Mouse (Mus musculus): ENCODE data around the gene Sox2. TPM values are rescaled to one million over a fixed set of nuclear protein-coding genes. Genes with fewer than 3 reads are reported as not detected.

The Sox2 gene
- total RNA-seq, 2 experiments from 2014 or later: not detected

DNA sequence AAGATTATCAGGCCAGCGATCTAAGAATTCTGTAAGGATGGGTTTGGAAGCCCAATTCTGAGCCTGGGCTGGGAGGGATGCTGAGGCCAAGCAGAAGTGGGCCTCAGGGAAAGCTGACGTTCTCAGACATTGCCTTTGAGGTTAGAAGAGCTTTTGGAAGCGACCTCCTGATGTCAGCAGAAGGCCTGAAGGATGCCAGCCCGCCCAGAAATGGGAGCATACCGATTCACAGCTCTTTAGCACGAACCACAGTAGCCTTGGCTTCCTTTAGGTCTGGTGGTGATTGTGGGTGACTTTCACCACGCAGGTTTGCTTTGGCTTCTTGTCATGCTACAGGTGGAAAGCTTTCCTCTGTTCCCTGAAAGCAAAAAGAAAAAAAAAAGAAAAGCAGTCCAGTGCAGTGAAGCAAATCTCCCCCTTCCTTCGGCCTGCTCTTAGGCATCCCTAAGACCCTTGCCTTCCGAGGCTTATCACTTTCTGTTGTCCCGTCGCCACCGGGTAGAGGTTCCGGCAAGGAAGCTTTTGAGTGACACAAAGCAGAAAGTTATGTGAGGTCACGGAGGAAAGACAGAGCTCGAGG is 6.6 kb upstream of the Sox2 start:
- DNase-seq: no peak

- DNase-seq: no peak
These were observed 4.0 kb upstream of the Sox2 start for GRCm38 (mm10) chr3:34646169-34646568.

GRCm38 (mm10) chr3:34647688-34648087 is 2.5 kb upstream of the Sox2 start:
- DNase-seq: peak; percentile 89

GRCm38 (mm10) chr3:34648105-34648832 is 1.9 kb upstream of the Sox2 start:
- no peak for DNase-seq

DNA sequence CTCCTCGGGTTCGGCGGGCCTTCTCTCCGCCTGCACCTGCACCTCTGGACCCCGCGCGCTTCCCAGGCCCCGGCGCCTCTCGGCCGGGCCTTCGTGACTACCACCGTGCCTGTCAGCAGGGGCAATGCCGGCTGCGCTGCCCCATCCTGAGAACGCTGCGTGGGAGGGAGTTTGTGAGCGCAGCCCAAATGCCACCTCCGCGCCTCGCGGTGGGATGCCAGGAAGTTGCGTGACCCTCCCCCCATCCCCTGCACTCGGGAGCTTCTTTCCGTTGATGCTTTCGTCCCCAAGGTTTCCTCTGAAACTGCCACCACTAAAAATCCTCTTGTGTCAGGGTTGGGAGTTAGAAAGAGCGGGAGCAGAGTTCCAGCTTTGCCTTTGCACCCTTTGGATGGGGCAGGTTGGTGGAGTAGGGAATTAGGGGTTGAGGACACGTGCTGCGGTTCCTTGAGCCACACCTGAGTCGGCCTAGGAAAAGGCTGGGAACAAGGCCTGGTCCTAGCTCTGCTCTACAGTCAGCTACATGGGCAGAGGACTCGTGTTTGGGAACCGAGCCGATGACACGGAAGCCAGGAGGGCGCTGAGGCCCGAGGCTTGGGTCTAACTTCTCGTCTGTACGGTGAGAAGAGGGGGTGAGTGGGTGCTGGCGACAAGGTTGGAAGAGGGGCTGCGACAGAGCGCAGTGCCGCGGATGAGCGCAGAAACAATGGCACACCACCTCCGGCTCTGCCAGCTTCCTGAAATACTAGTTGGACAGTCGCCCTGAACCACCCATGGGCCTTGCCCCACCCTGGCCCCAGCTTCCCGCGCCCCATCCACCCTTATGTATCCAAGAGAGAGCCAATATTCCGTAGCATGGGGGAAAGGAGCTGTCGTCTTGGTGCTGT is 1.1 kb upstream of the Sox2 start:
- no peak for DNase-seq

- DNase-seq: no peak
These were observed 586 bp downstream of the Sox2 start for GRCm38 (mm10) chr3:34650621-34651361.

- DNase-seq: no peak
These were observed 1.4 kb downstream of the Sox2 start for GRCm38 (mm10) chr3:34651486-34652170.

DNA sequence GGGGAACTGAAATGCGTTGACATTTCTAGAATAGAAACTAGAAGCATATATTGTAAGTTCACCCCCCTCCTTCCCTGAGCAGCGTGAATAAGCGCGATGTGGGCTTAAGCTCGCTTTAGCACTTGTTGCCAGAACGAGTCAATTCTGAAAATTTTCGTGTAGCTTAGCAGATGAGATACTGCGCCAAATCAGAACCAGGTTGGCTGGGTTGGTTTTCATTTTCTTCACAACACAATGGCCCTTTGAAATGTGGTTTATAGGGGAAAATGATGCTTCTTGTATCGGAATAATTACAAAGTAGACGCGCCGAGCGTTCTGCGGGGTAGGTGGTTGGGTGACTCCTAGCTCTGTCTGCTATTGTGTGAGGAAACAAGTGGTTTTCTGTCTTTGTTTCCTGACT is 2.4 kb downstream of the Sox2 start:
- no peak for DNase-seq

DNA sequence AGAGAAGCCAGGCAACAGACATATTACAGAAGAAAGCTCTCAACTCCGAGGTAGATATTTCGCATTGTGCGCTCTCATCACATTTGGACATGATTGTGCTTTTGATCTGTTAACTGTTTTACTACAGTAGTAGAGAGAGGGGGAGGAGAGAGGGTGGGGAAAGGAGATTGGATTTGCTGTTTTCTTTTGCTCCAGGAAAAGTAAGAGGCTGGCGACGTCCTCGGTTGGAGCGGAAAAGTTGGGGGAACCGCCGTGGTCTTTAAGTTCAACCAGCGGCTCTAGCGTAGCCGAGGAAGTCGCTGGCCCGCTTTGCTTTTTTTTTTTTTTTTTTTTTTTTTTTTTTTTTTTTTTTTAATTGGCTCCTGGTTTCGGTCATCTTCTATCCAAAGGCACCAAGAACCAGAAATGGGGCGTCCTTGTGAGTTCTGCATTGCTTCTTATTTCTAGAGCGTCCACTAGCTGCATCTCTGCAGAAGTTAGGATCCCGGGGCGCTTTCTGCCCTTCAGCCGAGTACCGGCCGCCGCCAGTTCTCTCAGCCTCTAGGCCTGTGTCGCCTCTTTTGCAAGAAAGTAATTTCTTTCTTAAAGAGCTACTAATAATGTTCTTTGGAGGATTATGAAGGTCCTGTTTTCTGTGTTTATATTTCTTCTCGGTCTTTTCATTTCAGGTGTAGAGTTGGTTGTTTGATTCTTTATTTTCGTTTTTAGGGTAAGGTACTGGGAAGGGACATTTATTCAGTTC is 3.2 kb downstream of the Sox2 start:
- no peak for DNase-seq

- no peak for DNase-seq
These were observed 3.8 kb downstream of the Sox2 start for GRCm38 (mm10) chr3:34653977-34654500.

DNA sequence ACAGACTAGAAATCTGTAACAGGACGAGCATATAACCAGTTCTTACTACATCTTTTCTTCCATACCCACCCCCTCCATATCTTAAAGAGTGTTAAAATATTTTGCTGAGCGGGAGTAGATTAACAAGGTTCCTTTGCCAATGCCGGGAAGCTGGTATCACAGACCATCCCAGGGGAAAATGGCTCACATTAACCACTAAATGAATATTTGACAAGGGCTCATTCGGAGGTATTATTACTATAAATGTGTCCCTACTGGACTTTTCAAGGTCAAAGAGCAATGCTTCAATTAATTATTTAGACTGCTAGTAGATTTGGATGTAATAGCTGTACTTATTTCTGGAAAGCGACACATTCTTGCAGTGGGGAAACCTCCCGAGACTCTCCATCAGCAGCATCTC is 4.6 kb downstream of the Sox2 start:
- no peak for DNase-seq

DNA sequence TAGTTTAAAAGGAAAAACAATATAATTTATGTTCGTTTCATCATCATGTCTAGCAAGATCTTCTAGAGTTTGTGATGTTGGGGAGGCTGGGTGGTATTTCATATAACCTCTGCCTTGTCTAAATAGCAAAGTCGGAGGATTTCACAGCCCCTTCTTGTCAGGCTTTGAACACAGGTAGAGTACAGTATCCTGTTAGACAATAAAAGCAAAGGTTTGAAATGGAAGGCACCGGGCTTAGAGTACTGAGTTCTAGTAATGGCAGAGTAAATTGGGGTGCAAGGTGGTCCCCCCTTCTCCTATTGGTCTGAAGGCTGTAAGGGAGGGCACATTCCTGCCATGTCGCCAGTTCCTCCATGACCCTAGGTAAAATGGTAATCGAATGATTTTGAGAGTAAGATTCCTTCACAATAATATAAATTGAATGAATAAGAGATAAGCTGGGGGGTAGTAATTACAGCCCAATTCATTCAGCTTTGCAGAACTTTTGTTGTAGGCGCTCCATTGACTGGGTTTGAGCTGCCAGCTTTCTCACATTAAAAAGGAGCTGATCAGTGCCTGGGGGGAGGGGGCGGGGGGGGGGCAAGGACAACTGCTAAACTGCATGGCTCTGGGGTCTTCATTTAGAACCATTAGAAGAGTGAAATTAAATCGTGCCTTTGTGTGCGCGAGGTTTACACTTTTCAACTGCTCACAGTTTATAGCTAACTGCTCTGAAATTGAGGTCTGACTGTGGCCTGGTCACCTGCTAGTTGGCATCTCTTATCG is 5.3 kb downstream of the Sox2 start:
- no peak for DNase-seq

GRCm38 (mm10) chr3:34656153-34656552 is 5.9 kb downstream of the Sox2 start:
- no peak for DNase-seq

DNA sequence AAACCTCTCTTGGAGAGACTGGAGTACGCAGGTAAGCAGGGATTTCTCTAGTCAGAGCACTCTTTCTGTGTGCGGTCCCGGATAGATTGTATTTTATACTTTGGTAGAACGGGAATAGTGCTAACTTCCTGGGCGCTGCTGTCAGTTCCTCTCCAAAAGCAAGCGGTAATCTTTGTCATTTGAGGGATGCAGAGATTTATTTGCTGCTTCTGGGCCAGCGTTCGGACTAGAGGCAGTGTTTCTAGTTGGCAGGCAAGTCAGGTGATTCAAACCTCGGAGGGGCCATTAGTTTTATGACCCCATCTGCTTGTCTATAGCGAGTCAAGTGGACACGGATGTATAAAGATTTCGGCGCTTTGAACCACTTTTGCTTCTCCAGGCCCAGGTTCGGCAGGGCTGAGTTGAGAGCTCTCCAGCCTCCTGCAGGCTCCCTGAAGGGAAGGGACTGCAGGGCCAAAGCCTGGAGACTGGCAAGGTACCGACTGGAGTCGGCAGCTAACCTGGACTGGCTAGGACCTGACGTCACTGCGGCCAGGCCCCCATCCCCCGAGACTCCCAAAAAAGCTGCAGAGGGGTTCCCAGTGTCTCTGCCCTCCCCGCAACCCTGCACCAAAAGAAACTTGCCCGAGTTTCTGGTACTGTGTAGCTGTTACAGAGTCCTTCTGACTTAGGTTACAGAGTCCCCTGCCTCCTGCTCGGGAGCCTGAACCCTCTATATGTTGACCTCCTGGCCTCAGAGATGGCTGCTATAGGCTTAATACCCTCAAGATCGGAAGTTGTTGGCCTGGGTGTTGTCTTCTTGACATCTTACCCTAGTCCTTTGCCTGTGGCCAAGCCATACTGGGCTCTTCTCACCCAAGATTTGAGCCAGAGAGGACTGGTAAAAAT is 6.9 kb downstream of the Sox2 start:
- no peak for DNase-seq

DNA sequence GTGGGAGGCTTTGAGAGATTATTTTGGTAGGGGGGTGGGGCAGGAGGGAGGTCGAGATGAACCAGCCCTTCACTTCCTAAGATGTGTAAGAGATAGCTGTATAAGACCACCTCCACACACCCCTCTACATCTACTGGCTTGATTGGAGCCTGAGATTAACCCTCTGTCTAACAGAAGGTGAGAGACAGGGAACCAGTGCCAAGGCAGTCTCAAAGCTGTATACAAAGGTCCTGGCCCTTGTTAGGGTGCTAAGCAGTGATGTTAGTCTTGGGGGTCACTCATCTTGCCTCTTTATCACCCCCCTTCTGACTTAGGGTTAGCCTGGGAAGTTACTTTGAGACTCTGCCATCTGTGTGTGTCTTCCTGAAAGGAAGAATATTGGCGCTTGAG is 7.5 kb downstream of the Sox2 start:
- no peak for DNase-seq

DNA sequence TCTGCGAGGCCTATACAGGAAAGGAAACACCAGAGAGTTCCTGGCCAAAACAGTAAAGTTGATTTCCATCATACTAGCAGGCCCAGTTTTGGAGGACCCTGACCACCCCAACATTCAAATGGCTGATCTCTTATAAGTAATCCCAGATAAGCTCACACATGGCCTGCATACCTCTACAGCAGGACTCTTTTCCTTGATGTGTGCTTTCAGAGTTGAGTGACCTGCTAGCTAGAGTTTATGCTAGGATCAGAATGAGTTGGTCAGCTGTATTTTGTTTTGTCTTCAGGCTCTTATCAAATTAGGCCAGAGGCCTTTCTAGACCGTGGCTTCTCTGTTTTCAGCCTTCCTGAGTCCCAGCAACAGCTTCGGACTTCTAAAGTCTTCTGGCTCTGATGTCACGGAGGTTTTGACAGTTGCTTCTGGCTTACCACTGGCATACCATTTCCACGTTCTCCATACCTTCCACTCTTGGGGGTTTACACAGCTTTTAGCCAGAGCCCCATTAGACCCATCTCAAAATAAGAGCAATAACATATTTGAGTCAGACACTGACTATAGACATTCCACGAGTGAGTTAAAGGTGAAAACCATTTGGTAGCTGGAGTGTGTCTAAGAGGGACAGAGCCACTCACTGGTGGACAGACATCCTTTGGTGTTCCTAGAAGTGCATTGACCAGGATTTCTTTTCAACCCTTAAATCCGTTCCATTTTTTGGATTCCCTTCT is 8.2 kb downstream of the Sox2 start:
- no peak for DNase-seq

GRCm38 (mm10) chr3:34658966-34659535 is 8.8 kb downstream of the Sox2 start:
- no peak for DNase-seq

DNA sequence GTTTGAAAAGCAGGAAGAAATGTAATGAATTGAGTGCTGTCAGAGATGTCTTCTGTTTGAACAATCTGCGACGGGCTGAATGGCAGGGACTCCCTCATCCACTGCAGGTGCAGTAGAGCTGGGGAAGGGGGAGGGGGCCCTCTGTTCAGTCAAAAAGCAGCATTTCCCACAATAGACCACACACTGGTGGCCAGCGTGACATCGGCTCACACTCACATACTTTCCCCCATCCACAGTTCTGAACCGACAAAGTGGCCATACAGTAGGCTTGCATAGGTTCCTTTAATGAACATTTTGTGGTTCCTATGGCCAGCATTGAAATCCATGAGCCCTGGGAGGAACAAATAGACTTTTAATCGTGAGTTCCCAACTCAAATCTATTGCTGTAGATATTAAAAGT is 9.7 kb downstream of the Sox2 start:
- no peak for DNase-seq
